Mouse (Mus musculus): ENCODE measurements around the gene Ppp1r3e.

The Ppp1r3e gene

DNA sequence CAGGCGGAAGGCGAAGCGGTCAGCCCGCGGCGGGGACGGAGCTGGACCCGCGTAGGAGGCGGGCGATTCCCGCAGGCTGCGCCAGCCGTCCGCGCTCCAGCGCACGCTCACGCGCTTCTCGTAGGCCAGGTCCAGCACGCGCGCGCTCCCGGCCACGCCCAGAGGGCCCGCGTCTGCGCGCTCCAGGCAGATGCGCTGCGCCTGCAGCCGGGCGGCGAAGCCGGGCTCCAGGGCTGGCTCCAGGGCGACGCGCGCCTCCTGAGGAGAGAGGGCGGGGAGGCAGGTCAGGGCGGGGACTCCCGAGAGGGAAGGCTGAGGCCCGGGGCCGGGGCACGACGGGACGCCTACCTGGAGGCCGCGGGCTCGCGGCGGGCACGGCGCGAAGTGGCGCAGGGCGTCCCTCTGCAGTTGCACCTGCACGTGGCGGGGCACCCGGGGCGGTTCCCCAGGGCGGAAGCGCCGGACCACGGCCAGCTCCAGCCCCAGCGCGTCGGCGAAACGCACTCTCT, 757 bp downstream of the Ppp1r3e start:
- DNase-seq = peak; percentile 90 to 95

- DNase-seq = no peak
Measured at GRCm38 (mm10) chr14:54875844-54876538, 1.4 kb downstream of the Ppp1r3e start.

- DNase-seq = no peak
Measured at GRCm38 (mm10) chr14:54874165-54874564, 3.2 kb downstream of the Ppp1r3e start.

DNA sequence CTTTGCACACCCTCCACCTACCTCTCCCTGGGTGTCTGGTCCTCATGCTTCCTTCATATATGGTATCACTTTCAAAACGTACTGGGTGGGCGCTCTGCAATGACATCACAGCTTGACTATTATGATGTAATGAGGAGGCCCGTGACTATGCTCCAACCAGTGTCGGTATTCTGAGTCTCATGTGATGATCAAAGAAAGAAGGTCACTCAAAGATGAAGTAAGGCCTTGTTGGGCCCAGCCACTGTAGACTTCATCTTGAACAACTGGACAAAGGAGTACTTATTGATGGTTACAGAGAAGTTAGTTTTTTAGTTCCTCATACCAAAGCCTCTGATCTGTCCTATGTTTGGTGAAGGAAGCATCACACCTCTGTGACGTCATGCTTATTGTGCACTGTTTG, 6.5 kb downstream of the Ppp1r3e start, which contains the start of gene Homez:
TSS of gene Homez (minus strand) at position 101 of the 400 bp plus-strand sequence.
- no peak for DNase-seq

DNA sequence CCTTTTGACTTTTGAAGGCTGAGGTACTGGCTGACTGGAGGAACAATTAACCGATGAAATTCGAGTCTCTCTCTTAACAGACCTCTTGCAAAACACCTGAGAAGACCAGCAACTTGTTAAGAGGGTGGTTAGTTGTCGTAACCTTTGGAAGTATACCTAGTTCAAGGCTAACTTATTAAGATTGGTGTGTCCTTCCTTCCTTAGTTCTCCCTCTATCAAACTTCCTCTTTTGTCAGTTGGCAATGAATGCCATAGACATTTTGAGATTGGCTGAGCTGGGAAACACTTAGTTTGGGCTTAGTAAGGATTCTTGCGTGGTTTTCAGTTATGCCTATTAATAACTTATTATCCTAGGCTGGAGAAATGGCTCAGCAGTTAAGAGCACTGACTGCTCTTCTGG, 9.3 kb downstream of the Ppp1r3e start:
- no peak for DNase-seq

GRCm38 (mm10) chr14:54866936-54867335, 10.4 kb downstream of the Ppp1r3e start:
- DNase-seq = peak; percentile 42 to 58

DNA sequence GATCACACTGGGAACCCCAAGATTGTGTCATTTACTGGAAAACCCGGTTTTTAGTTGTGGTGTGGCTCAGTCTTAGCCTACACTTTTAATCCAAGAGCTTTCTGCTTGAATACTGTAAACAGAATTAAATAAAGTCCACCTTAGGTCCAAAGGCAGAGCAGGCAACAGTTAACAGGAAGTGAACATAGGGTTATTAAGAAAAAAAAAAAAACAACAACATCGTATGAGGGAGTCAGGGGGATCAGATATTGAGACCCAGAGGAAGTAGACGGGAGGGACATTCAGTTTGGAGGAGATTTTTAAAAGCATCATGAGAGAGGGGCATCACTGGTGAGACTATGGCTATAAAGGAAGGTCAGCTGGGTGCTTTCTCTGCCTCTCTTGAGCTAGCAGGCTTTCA, 11.1 kb downstream of the Ppp1r3e start:
- no peak for DNase-seq

DNA sequence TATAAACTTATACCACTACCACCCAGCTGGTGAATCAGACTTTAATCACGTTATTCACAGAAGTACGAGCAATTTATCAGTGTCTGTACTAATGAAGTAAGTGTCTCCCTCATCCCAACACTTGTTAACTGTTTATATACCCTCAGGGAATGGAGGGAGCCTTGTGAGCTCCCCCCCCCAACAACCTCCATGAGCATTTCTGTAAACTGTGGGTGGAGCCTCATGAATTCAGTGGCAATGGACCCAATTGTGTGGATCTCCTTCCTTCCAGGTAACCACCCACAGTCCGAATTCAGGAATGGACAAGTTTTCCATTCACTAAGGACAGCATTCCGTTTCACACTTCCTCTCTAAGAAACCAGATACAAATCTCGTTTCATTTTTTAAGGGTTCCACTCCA, 11.7 kb downstream of the Ppp1r3e start:
- no peak for DNase-seq

DNA sequence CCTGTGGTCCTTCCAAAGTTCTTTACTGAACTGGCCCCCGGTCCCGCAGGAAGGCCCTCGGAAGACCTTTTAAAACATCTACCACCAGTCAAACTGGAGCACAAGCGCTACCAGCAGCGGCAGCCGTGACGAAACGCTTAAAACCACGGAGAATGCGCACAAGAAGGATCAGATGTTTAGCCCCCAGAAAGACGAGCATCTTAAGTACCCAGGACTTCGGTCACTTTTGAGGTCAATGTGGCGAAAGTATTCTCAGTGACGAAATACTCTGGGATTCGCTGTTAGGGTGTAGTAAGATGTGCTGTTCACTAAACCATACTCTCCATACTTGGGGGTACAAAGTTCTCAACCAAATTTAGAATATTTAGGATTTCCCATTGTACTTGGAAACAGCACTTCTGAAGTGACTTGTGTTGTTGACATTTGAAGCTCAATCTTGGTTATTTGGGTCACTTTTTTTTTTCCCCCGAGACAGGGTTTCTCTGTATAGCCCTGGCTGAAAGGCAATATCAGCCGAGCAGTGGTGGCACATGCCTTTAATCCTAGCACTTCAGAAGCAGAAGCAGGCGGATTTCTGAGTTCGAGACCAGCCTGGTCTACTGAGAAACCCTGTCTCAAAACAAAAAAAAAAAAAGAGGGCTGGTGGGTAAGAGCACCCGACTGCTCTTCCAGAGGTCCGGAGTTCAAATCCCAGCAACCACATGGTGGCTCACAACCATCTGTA, 12.9 kb downstream of the Ppp1r3e start:
- DNase-seq = no peak

DNA sequence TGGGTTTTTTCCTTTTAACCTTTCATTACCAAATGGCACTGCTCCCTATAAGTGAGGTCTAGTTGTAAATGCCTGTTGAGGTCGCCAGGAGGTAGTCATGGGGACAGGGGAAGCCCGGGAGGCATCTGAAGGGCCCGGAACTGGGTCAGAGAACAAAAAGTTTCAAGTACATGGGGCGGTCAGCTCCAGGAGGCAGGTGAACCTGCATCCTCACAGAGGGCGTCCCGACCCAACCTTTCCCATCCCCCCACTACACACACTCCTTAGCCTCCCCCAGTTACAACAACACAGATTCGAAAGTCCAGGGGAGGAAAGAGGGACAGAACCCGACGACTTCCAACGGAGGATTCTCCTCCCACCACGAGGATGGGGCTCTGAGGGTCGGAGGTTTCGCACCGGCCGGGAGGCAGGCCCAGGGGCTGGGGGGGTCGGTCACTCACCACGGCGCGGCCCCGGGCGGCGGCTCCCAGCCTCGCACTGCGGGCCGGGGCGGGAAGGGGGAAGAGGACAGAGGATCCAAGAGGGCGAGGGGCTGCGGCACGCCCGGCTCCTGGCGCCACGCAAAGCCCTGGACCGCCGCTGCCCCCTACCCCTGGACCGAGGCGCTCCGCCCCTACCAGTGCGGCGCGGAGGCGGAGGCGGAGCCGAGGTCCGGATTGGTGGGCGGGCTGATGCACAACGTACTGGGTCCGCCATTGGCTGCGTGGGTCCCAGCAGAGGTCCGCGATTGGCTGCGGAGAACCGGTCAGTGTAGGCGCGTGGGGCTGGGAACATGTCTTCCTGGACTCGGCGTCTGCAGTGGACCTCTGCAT, 13.6 kb downstream of the Ppp1r3e start:
- DNase-seq = peak; percentile 95 to 98

DNA sequence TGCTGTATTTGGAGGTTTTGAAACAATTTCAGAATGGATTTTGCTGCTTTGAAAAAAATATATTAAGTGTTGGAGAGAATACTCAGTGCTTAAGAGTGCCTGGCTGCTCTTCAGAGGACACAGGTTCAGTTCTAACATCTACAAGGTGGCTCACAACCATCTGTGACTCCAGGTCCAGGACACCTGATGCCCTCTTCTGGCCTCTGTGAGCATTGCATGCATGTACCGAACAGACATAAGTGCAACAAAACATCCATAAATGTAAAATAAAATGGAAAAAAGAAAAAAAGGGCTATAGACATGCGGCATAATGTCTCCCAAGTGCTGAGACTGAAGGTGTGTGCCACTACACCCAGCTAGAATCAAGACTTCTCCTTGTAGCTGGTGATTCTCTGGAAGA, 16.8 kb downstream of the Ppp1r3e start:
- peak; percentile 81 to 82 for DNase-seq

DNA sequence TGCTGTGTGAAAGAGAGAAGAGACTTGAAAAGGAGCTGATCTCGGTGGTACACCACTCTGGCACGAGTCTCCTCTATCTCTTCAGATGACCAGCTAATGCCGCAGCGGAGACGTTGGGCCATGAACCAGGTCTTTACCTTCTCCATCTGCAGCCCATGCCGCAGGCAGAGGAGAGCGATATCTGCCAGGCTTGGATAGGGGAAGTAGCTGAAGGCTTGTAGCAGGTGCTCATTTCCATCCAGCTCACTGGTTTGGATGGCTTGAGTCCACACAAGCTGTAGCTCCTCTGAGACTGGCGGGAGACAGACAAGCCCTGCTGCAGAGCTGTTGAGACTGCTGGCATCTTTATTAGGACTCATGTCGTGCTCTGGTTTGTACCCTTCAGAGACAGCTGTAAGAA, 19.5 kb downstream of the Ppp1r3e start:
- DNase-seq = no peak

DNA sequence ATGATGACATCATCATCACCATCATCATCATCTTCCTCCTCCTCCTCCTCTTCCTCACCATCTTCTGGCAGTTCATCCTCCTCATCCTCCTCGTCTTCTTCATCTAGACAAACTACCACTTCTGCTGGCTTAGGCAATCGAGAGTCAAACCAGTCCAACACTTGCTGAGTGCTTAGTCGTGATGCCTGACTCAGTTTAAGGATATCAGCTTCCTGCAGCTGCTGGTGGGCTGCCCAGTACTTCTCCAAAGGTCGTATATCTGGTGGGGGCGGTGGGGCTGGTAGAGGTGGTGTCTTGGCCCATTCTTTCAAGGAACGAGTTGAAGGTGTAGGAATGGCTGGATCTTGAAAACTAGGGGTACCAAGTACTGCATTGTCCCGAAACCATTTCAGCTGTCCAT, 20.6 kb downstream of the Ppp1r3e start:
- no peak for DNase-seq

- DNase-seq = no peak
Measured at GRCm38 (mm10) chr14:54855726-54856125, 21.6 kb downstream of the Ppp1r3e start.

- DNase-seq = peak in 1 of 2 experiments; percentile 25
Measured at GRCm38 (mm10) chr14:54843461-54843860, 33.9 kb downstream of the Ppp1r3e start.

GRCm38 (mm10) chr14:54823716-54824115, 53.6 kb downstream of the Ppp1r3e start:
- DNase-seq = no peak

Data from kidney, postnatal 4 days (tissue).